Mouse (Mus musculus) left cerebral cortex, postnatal 36 days (tissue): ENCODE measurements at regions not wholly inside any gene's neighbourhood (a gene's known extent, or its start where the extent isn't known, plus 50 kb on each side); places are given as distances from the start of the nearest gene placed in this dataset.

Experiments used
- DNase-seq, 2 experiments: peaks; one replicate each; pipeline ENCODE4 v3.0.0; 2021 to 2022; ENCODE audit warnings: low spot score in 2 of 2, mixed read lengths in 1 of 2
- intact Hi-C: fragments of 180-260 bp; cut with DNase I; formaldehyde crosslinking; loops from one replicate; pipeline ENCODE4 v1.15.1; 2025

GRCm38 (mm10) chr3:34481314-34481713, 168.9 kb upstream of the Sox2 start:
- intact Hi-C loops: no loop called here
- DNase-seq: no peak

- DNase-seq: no peak
- intact Hi-C loops: no loop called here
Measured at GRCm38 (mm10) chr3:34474126-34474525, 176.1 kb upstream of the Sox2 start.

- DNase-seq: no peak
- intact Hi-C loops: no loop called here
Measured at GRCm38 (mm10) chr3:34470721-34471120, 179.5 kb upstream of the Sox2 start.

DNA sequence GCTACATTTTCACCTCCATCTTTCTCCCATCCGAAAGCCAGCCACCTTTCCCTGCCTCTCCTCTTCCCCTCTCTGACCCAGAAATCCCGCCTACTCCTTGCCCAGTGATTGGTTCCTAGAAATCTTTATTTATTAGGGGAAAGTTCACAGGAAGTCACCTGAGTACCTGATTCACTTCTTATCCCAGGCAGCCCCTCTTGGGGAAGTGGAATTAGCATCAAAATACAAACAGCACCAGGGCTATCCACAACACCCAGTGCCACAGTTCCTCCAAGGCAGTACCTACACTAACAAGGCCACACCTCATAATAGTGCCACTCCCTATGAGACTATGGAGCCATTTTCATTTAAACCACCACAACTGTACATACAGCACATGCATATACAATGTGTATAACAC, 180.3 kb upstream of the Sox2 start:
- intact Hi-C loops: no loop called here
- DNase-seq: no peak

DNA sequence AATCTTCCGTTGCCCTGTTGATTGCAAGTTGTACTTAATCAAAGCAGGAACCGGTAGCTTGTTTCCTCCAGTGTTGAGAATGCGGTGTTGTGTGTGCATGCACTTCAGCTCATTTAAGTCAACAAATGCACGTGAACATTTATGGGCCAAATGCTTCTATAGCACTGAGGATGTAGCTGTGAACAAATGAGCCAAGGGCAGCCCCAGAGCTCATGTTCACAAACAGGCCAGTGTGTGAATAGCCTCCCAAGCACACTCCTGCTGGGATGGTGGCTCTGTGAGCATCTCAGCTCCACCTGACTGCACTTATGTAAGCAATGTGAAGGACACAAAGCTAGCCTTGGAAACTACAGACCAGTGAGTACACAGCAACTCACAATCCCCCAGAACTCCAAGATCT, 183.9 kb upstream of the Sox2 start:
- intact Hi-C loops: no loop called here
- DNase-seq: no peak

GRCm38 (mm10) chr3:34465040-34465831, 185.0 kb upstream of the Sox2 start:
- intact Hi-C loops: no loop called here
- no peak for DNase-seq

DNA sequence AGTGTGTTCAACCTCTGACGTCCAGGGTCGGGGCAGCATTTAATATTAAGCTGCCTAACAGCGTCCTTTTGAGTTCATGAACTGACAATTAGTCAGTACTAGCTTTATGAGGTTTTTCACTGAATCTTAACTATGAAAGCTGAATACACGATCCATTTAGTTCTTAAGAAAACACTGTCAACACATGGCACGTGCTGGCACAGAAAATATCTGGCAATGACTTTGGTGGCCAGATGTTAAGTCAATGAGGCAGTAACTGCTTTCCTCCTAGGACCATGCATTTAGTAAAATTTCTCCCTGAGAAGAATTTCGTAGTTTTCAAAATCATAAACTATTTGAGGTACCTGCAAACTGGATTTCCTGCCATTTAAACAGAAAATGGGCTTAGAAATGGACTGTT, 191.4 kb upstream of the Sox2 start:
- intact Hi-C loops: no loop called here
- DNase-seq: no peak

DNA sequence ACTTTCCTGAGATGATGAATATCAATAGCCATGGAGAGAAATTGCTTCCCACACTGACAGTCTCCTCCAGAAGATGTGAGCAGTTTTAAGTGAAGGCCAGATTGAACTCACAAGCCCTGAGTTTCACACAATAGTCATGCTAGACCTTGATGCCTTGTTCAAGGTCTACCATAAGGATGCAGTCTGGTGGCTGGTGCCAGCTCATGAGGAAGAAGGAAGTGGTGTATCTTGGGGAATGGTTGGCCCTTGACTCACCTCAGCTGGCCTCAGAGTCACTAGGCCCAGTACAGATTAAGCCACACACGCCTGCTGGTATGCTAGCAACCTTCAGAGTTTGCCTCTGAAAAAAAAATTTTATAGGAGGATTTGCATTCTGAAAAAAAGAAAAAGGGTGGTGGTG, 192.4 kb upstream of the Sox2 start:
- DNase-seq: no peak
- intact Hi-C loops: no loop called here

GRCm38 (mm10) chr3:34456488-34457433, 193.4 kb upstream of the Sox2 start:
- DNase-seq: no peak
- intact Hi-C loops: no loop called here

DNA sequence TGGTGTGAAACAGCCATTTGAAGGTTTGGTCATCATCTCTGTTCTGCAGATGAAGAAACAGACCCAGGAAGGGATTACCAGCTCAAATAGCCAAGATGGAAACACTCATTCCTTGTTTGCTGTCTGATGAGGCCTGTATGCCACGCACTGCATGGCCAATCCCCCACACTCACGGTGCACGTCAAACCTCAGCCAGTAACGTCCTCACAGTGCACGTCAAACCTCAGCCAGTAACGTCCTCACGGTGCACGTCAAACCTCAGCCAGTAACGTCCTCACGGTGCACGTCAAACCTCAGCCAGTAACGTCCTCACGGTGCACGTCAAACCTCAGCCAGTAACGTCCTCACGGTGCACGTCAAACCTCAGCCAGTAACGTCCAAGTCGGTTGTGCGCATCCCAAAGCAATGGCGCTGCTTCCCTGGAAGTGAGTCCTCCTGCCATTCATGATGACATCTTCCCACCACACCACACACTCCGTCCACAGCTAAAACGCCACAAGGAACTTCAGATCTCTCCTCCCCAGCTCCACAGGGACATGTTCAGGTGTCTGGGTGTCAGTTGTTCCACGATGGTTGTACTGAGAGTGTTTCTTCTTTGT, 196.1 kb upstream of the Sox2 start:
- no peak for DNase-seq
- intact Hi-C loops: no loop called here

DNA sequence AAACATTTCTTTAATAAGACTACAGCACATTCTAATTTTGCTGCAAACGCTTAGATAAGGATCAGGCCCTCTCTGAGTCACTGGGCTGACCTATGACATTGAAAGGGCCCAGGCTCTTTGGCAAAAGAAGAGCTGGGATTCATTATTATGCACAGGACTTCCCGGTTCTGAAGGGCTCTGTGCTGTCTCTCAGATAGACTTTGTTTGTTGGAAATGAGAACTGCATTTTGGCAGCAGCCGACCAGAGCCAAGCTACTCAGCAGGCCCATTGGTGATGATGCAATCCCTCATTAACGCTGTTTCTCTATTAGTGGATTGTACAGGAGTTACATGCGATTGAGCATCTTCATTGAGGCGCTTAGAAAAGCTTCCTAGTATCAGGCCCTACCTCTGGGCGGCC, 204.9 kb upstream of the Sox2 start:
- DNase-seq: no peak
- intact Hi-C loops: loop anchor here (10.0 kb wide), 1 partner anchor 111 kb away; no protein-coding TSS in a partner anchor

- intact Hi-C loops: loop anchor here (5.0 to 10.0 kb wide), 2 partner anchors 110 to 117 kb away; no protein-coding TSS in a partner anchor
- no peak for DNase-seq
Measured at GRCm38 (mm10) chr3:34444802-34445201, 205.4 kb upstream of the Sox2 start.

DNA sequence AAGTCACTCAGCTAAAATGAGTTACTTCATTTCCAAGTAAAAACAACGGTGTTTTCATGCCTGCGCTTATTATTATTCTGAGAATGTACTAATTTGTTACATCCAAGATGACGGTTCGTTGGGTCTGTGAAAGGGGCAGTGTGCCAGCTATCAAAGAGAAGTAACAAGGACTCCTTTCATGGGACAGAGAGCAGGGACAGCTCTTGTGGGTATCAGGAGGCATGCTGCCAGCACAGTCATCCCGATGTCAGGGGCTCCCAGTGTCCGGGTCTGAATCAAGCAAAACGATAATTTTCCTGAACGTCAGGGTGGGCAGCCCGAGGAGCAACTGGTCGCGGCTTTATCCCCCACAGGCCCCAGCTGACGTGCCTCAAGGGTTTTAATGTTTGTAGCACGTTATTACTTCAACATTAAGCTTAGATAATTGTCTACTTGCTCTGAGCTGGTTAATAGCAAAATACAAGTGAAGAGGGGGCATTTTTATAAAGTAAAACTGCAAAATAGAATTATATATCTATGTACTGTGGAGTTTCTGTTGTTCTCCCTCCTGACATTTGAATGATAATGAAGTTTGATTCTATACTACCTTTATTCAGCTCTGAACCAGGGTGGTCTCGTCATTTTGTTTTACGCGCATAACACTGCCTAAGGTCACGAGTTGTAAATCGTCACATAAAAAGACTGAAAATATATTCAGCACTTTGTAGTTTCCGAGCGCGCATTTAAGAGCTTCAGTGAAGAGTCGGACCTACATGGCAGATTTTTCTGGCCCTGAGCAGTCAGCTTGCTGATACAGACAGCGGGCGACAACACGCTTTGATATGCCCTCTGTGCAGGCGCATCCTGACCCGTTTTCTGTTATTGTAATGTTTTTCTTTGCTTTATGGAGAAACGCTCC, 206.2 kb upstream of the Sox2 start:
- DNase-seq: peak; percentile 46 to 52
- intact Hi-C loops: loop anchor here (2.0 to 10.0 kb wide), 3 partner anchors 109 to 195 kb away; no protein-coding TSS in a partner anchor

DNA sequence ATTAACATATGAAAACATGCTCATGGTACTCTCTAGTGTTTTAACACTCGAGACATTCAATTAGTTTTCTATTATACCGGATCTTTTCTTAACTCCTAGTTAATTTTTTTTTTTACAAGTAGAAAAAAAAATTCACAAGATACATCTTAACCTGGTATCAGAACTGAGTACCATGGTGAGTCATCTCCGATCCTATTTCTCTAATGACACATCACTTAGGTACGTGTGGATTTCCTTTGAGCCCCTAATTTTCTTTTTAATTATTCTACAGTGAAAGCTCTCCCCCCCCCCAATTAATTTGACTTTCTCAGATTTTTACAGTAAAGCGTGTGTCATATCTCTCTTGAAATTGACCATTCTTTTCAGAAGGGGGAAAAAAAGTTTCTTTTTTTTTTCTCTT, 206.9 kb upstream of the Sox2 start:
- no peak for DNase-seq
- intact Hi-C loops: loop anchor here (2.0 to 10.0 kb wide), 3 partner anchors 109 to 195 kb away; no protein-coding TSS in a partner anchor

DNA sequence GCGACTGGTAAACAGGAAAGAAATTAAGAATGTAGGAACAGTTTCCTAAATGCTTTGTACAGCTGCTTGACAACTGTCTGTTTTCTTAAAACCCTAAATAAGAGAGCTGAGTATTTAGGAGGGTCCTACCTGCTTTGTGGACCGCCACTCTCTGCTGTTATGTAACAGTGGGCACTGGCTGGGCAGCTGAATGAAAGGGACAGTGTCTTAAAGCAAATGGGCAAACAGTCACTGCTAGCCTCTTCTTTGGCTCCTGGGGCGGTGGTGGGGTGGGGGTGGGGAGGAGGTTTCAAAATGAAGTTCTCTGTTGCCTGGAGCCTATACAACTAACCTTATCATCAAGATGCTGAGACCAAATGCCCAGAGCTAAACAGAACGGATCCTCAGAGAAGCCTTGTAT, 208.4 kb upstream of the Sox2 start:
- DNase-seq: no peak
- intact Hi-C loops: loop anchor here (2.0 to 10.0 kb wide), 3 partner anchors 107 to 197 kb away; no protein-coding TSS in a partner anchor

DNA sequence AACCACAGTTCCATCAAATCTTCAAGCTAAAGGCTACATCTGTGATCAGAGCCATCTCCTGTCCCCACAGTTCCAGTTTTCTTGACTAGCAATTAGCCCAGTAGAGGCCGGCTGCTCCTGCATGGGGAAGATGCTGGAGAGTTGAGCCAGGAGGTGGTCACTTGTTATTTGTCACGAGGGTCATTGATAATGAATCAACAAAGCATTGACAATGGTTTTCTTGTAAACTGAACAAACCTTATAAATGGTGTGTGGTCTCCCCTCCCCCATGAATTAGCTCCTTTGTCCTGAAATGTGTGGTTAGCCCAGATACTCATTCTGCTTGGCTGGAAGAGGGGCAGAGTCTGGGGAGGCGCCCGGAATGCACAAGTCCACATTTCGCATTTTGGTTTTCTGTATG, 208.9 kb upstream of the Sox2 start:
- intact Hi-C loops: loop anchor here (5.0 to 10.0 kb wide), 2 partner anchors 106 to 121 kb away; no protein-coding TSS in a partner anchor
- DNase-seq: no peak

DNA sequence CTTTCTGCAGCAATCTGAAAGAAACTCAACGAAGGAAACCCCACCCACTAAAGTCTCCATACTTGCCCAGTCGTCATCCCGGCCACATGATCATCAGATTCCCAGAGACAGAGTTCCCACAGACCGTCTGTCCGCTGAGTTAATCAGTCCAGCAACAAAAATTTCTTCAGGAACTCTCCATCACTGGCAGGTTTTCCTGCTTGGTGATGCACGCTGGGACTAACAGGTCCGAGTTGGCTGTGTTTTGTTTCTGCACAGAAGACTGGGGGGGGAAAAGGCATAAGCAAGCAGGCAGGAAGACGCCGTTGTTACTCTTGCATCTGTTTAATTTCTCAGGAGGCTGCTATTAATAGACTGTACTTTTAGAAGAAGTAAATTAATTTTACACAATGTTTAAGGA, 215.3 kb upstream of the Sox2 start:
- intact Hi-C loops: no loop called here
- DNase-seq: no peak

DNA sequence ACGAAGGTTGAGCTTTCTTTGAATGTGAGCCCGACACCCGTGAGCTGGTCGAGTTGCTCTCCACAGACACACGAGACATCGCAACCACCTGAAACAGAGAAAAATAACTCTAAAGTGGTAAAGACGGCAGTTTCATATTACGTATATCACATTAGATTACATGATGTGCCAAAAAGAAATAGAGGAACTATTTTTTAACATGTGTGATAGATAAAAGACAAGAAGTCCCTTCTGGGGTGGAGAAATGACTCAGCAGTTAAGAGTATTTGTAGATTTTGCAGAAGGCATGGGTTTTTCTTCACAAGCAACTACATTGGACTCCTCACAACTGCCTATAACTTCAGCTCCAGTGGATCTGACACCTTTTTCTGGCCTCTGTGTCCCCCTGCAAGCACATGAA, 222.2 kb upstream of the Sox2 start:
- intact Hi-C loops: no loop called here
- DNase-seq: no peak

GRCm38 (mm10) chr3:34427495-34427894, 222.7 kb upstream of the Sox2 start:
- intact Hi-C loops: no loop called here
- DNase-seq: no peak
